Mouse (Mus musculus): ENCODE measurements around the gene Glis2.

Glis2 gene

DNA sequence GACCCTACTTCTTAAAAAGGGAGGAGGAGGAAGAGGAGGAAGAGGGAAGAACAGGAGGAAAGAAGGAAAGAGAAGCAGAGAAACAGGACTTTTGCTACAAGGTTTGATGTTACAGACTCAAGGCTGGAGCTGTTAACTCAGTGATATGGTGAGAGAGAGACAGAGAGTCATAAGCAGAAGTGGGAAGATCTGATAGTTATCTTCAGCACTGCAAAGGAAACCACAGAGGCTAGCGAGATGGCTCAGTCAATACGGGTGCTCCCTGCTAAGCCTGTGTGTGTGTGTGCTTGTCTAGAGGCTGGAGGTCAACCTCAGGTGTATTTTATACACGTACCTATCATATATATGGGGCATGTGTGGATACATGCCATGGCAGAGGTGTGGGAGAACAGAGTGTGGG, 10.7 kb upstream of the Glis2 start:
- no peak for DNase-seq

DNA sequence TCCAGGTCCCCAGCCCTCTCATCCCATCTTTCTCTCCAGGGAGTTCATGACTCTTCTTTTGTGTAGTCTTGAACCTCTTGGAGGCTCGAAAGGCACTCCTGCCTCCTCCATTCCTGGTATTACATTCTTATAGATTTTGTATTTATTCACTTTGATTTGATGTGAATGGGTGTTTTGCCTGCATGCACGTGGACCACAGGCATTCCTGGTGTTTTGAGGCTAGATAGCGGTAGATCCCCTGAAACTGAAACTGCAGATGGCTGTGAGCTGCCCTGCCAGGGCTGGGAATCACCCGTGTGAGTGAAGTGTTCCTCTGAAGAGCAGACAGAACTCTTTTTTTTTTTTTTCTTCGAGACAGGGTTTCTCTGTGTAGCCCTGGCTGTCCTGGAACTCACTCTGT, 10.1 kb upstream of the Glis2 start:
- no peak for DNase-seq

DNA sequence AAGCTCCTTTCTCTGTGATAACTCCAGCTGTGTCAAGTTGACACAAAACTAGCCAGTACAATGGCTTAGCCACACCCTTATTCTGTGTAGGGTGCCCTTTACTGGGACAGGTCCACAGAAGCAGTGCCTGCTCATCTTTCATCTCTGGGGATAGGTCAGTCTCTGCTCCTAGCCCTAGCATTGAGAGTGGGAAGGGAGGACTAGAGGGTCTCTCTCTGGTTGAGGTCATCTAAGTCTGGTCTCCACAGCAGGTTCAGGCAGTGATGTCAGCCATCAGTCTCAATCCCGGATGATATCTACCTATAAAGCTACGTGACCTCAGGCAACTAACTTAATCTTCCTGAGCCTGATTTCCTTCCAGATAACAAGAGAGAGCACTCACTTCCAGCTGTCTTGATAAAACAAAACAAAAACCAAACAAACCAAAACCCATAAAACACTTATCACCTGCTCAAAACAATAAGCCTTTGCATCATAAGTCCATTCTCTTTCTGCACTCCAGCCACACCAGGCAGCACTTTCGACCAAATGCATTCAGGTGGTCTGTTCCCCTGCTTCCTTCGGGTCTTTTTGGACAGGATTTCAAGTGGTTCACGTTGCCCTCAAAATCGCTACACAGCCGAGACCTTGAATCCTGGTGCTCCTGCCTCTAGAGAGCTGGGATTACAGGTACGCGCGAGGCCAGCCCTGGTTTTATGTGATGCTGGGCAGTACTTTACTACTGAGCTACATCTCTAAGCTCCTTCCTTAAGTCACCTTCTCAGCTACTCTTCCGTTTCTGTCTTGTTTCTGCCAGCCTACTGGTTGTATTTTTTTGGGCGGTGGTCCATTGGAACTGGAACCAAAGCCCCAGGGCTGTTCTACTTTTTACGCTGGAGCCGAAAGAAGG, 8.6 kb upstream of the Glis2 start:
- DNase-seq, result peak; percentile 46

DNA sequence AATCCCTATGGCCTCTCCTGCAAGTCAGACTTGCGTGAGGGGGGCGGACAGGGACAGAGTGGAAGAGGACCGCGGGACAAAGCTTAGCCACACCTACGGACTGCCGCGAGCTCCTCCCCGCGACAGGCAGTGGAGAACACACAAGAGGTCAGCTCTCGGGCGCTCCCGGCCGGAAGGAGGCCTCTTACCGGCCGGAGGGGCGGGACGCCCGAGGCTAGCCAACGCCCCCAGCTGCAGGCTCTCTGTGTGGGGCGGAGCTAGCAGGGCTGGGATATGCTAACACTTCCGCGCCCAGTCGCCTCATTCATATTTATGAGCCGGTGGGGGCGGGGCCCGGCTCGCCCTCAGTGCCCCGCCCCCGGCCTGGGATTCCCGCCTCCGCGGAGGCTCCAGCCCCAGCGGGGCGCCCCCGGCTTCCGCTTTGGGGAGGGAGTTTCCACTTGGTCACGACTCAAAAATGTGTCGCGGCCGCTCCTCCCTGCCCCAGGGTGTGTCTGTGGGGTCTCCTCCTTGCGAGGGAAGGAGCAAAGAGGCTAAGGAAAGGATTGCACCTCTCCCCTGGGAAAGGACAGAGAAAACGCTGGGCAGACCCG, 7.9 kb upstream of the Glis2 start:
- DNase-seq, result peak; percentile 99

DNA sequence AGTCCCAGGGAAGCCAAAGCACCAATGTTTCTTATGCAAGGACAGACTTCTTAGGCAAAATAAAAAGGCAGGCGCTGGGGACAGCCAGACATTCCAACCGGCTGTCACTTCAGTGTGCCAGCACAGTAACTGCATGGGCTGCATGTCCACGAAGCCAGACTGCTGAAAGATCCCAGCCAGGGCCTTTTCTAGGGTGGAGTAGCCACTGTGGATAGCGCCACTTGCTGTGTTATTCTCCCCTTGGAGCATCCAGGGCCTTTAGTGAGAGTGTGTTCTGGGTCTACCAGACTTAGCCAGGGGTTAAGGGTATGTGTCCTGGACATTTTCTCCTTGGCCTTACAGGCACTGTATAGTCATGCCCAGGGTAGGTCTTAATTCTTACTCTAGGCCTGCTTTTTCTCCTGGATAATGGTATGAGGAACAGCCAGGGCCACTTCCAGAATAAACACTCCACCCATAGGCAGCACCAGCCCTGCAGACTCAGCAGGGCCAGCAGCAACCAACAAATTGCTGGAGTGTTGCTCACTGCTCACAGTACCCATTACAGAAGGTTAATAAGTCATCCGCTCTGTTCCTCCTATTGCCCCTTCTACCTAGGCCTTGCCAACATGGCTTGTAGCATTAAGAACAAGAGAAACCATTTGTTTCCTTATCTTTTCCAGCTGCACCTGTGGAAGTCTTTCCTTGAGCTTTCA, 6.8 kb upstream of the Glis2 start:
- DNase-seq, result peak; percentile 58

DNA sequence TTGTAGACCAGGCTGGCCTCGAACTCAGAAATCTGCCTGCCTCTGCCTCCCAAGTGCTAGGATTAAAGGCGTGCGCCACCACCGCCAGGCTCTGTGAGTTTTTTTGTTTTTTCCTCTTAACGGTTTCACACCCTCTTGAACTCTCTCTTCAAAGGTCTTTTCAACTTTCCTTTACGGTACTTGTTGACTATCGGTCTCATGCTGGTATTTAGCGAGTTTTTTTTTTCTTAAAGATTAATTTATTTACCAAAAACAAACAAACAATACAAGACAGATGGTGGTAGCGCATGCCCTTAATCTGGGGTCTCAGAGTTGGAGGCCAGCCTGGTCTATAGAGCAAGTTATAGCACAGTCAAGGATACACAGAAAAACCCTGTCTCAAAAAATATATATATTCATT, 4.3 kb upstream of the Glis2 start:
- DNase-seq, result no peak

DNA sequence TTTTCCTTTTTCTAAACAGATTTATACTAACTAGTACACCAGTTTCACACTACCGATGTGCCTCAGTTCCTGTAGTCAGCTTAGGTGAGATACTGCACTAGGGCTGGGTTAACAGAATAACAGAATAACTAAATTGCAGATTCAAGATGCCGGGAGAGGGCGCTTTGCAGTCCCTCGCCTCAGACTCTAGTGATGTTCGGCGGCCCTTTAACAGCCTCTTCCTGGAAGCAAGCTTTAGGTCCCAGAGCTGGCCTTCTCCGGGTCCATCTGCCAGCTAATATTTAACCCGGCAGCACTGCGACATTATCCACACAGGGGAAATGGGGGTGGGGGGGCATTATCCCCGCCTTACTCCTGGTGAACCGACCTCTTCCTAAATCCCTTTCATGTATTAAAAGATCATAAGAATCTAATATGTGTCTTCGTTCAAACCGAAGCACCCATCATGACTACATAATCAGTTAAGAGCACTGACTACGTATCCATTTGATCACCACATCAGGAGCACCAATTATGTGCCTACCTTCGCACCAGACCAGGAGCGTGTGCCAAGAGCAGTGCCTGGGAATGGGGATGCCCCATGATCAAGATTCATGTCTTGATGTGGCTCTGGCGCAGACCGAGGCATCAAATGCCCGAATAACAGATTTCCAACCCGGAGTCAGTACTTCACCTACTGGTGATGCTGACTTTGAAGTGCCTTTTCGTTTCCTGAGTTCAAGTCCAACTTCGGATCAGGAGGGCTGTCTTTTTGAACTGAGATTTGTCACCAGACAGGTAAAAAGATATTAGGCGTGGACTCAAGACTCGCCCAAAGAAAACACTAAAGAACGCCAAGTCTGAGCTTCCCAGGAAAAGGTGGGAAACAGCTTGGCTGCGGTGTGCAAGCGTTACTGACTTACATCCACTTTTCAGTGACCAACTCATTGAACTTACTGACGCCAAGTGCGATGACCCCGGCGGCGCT, 1.3 kb upstream of the Glis2 start:
- DNase-seq, result peak; percentile 88

DNA sequence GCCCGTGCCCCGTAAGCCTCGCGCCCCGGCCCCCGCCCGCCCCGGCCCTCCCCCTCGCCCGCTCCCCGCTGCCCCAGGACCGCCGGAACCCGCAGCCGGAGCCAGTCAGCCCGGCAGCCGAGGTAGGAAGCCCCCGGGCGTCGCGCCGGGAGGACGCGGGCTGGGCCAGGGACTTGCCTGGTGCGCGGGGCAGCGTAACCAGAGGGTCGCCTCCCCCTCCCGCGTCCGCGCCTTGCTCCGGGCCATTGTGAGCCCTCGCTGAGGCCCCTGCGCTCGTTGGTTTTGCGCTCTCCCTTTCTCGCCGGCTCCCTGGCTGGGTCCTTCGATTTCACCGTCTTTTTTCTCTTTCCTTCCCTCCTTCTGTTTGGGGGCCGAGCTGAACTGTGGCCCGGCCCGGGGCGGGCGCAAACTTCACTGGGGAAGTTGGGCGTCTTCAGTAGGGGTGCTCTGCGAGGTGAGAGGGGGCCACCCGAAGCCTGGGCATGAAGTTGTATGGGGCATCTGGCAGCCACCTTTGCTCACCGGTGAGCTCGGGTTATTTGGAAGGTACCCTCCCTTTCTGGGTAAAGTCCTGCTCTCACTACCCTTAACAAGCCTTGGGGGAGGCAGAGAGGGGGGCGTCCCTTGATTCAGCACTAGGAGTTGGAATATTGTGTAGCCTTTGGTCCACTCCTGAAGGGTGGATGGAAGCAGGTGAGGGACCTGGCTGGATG, 457 bp downstream of the Glis2 start:
- DNase-seq, result no peak

DNA sequence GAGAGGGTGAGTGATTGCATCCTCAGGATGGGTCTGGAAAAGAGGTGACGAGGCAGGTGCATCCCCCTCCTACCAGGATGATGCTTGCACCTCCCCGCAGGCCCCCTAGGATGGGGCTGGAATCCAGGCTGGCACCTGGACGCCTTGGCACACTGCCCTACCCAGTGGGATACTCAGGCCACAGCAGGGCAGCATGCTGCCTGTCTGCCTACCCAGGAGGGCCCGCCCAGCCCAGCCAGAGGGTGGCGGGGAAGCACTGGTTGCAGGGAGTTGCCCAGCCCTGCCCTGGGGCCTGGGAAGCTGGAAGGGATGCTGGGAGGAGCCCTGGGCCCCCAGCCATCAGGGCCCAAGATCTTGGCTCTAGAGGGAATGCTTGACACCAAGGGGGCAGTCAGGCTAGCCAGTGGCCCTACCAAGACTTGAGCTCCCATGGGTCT, 1.0 kb downstream of the Glis2 start:
- peak; percentile 89 for DNase-seq

DNA sequence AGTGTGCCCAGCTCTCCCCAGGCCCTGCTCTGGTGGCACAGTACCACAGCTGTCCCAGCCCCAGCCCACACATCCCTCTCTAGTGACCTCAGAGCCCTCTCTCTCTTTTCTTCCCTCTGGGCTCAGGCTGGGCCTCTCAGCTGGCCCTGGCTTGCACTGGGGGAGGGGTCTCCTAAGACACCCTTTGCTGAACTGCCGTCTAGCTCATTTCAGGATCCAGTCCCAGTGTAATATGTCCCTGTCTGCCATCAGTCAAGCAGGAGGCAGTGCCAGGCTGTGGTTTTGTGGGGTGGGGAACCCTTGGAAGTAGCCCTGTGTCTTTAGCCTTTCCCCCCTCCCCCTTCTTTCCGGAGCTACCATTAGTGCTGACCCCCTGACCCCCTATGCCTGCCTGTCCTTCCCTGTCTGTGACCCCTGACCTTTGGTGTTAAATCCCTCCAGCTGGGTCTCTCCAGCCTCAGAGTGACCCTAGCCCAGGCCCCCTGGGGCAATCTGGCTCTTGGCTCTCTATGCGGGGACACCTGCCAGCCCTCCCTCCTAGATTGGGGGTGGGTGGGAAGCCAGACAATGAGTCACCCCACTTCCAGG, 1.7 kb downstream of the Glis2 start:
- DNase-seq, result no peak

DNA sequence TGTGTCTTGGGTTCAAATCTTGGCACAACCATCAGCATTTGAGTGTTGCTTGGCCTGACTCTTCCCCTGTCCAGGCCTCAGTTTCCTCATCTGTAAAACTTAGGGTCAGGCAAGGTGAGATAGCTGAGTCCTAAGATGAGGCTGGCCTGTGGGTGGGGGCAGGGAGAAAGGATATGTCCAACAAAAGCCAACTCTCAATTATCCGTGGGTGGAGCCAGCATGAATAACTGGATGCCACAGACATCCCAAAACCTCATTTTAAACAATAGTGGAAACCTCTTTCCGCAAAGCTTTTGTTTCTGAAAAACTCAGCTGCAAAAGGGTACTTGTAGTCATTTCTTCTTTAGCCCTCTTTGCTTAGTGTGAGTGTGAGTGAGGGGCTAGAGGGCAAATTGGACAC, 2.3 kb downstream of the Glis2 start:
- DNase-seq, result no peak

DNA sequence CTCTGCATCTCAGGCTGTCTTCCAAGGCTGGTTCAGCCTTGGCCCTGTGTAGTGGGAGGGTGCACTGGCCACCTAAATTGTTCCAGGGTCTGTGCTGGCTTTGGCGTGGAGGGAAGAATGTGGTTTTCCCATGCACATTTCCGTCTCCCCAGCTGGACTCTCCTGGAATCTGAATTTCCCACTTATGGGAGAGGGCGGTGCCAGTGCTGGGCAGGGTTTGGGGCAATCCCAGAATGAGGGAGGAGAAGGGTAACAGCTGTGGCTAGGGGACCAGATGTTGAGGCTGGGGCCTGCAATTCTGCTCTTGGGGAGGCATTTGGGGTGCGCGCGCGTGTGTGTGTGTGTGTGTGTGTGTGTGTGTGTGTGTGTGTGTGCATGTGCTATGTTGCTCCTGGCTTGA, 2.8 kb downstream of the Glis2 start:
- no peak for DNase-seq

DNA sequence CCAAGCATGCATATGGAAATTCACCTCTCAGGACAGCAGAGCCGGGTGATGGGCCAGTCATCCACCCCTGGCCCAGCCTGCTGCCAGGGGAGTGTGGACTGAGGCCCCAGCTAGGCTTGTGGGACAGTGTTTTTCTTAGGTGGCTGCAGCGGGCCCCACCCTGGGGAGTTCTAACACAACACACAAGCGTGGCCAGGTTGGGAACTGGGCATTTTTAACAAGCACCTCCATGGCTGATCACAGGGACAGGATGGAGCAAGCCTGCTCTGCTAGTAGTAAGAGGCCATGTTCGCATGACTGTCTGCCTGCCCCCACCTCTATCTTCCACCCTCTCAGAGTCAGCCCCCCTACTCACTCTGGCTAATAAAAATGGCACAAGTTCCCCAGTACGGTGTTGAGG, 3.5 kb downstream of the Glis2 start:
- DNase-seq, result no peak

DNA sequence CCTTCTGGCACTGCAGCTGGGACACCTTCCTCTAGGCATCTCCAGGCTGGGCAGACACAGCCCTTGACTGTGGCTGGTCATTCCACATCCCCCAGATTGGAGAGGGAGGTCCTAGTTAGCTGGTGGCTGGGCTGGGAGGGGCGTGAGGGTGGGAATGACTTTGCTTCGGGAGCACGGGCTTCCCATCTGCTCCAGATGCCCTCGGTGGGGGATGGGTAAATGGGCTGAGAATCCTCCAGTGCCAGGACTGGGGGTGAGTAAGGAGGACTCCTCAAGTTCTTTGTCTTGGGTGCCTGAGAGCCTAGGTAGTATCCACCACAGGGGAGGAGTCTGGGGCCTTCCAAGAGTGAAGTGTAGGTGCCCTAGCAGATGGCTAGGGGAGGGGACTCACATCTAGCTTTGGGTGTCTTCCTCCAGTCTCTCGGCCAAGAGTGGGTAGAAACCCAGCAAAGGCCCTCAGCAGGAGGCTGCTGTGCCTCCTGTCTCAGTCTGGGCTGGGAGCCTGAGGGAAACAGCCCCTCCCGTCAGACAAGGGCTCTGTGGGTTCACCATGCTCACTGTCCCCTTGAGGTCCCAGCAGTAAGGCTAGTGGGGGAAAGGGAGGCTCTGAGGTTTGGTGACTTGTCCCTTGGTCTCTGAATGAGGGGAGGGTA, 4.5 kb downstream of the Glis2 start:
- peak; percentile 54 for DNase-seq

DNA sequence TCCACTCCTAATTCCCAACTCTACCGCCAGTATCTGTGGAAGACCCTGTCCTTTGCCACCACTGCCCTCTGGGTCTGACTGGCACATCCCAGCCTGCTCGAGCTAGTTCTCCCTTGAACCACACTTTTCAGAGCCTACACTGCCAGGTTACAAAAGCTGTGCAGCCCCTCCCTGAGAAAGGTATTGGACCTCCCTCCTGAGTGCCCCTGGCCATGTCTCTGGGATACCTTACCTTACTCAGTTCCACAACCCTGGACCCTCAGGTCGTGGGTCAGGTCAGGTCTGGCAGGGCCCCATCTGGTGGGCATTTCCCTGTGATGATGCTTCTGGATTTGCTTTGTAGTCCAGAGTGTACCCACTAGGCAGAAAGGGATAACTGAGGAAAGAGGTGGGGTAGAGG, 5.1 kb downstream of the Glis2 start:
- no peak for DNase-seq

DNA sequence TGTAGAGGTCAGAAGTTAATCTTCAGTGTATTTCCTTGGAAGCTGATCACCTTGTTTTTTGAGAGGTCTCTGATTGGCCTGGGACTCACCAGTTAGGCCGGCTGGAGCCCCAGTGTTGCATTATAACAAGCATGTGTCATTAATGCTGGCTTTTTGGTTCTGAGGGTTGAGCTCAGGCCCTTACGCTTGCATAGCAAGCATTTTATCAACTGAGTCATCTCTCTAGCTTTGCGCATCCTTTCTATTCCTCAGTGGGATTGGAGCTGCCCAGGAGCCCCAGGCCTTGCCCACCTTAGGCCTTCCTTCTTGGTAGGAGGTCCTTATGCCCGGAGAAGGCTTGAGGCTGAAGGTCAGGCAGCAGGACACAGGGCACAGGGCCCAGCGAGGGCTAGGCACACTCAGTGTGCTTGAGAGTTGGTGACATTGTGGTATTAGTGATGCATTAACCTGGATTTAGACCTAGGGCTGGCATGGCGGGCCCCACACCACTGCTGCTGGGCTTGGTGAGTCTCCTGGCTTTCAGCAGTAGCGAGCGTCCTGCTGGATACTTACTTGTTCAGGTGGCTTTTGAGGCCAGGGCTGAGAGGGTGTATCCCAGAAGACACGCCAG, 6.3 kb downstream of the Glis2 start:
- peak; percentile 69 for DNase-seq

DNA sequence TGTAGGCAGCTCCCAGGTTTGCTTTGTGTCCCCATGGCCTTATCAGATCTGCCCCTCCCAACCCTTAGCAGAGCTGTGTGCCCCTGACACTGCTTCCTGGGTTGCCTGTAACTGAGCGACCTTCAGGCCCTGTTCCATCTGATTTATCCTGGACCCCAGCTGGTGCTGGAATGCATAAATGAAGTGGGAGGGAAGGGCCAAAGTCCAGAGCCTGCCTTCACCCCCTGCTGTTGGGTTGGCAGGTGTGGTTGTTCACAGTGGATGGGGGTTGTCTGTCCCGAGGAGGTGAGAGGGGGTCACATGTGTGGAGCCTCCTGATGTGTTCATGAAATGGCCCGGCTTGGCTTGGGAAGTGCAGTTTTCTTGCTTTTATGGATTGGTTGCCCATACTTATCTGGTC, 7.7 kb downstream of the Glis2 start:
- DNase-seq, result peak; percentile 85

DNA sequence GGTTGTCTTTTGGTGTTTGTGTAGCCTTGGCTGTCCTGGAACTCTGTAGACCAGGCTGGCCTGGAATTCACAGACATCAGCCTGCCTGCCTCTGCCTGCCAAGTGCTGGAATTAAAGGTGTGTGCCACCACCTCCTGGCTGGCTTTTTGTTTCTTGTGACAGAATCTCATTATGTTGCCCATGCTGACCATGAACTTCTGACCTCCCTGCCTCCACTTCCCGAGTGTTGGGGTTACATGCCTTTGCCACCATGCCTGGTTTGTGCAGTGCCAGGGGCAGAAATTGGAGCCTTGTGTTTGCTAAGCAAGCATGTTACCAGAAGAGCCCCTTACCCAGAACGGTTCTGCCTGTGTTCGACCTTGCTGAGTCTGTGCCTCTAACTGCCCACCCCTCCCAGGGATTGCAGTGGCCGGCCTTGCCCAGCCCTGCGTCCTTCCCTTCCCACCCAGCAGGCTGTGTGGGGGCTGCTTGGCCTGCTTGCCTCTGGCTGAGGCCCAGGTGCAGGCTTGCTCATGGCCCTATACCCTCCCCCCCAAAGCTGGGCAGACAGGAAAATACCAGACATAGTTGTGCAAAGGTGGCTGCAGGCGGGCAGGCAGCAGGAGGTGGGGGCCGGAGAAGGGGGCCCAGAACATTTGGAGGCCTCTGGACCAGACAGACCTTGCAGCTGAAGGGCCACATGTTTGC, 8.4 kb downstream of the Glis2 start:
- peak; percentile 87 for DNase-seq

DNA sequence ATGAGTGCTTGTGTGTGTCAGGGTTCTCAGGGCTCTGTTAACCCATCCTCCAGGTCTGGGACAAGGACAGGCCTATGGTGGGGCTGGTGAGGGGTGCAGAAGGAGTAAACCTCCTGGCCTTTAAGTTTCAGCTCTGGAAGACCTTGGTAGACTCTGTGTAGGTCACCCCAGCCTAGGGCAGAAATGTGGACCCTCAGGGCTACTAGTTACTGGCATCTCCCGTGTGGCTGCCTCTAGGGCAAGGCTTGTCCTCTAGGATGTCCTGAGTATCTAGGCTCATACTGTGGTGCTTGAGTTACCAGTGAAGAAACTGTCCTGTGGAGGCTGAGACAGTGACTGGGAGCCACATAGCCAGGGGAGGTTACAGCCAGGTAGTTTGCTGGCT, 8.9 kb downstream of the Glis2 start:
- no peak for DNase-seq

DNA sequence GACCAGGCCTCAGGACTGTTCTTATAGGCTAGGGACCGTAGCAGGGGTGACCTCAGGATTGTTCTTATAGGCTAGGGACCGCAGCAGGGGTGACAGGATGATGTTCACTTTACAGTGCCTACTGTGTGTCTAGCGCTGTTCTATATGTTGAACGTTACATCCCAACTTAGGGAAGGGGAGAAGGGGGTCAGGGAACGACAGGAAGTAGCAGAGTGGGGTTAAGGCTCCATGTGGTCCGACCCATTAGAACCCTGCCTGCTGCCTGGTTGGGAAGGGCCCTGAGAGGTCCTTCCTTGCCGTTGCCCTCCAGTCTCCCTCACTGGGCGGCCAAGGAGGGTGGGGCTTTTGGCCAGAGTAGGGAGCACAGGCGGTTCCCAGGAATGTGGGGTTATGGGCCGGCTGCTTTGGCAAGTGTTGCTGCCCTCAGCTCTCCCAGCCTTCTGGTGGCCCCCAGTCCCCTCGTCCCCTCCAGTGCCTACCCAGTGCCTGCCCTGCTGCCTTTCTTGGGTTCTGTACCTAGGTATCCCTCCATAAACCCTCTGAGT, 9.9 kb downstream of the Glis2 start:
- peak; percentile 69 for DNase-seq
